Mouse (Mus musculus): ENCODE results near the gene Crhr2. TPM values are rescaled to one million over a fixed set of nuclear protein-coding genes. Genes with fewer than 3 reads are reported as not detected.

The Crhr2 gene
- total RNA-seq, 1 experiment from 2014 or later, result not detected

DNA sequence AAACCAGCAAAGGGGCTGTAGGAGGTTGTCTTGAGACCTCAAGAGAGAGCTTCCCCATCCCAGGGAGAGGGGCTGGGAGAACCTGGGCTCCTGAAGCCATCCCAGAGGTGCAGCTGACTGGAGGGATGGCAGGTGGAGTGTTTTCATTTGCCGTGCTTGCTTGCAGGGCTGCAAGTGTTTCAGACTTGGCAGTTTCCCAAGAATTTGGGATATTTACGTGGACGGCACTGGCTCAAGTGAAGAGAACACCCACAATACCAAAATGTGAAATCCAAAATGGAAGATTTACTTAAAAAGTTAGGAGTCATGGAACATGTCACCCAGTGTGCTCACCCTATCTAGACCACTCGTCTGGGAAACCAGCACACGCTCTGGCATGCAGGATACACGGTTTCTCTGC, 2.2 kb downstream of the Crhr2 start:
- ATAC-seq (replicated peaks; ENCODE audit: insufficient number of reproducible peaks, low FRiP score, low TSS enrichment, poor library complexity, severe bottlenecking), result no peak

DNA sequence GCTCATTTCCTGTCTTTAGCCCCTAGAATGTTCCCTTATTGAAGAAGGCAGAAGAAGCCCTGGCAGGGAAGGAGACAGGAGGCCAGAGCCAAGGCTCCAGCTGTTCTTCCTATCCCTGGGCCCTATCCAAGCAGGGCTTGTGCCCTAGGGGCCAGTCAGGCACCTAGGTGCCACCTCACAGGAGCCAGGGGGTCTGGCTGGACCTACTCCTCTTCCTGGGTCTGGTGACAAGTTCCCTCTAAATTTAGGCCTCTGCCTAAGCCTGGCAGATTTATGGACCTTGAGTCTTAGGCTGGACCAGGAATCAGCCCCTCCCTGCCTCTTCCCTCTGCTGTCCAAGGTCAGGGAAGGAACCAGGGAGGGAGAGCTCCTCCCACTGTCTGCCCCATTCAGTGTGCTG, 4.4 kb downstream of the Crhr2 start:
- no peak for ATAC-seq (replicated peaks; ENCODE audit: insufficient number of reproducible peaks, low FRiP score, low TSS enrichment, poor library complexity, severe bottlenecking)

DNA sequence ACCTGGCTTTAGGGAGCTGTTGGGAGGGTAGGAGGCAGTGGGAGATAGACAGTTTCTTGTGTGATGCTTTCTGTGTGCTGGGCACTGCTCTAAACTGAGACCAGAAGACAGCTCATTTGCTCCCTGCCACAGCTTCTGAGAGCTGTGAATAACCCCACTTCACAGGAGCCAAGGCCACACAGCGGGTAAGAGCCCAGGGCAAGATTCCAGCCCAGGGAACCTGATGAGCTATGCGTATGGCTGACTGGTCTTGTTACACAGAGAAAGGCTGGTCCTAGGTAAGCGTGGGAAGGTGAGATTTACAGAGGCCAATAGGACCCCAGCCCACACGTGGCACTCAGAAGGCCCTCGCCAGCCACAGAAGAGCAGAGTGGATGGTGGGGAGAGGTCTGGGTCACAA, 6.2 kb downstream of the Crhr2 start:
- no peak for ATAC-seq (replicated peaks; ENCODE audit: insufficient number of reproducible peaks, low FRiP score, low TSS enrichment, poor library complexity, severe bottlenecking)

DNA sequence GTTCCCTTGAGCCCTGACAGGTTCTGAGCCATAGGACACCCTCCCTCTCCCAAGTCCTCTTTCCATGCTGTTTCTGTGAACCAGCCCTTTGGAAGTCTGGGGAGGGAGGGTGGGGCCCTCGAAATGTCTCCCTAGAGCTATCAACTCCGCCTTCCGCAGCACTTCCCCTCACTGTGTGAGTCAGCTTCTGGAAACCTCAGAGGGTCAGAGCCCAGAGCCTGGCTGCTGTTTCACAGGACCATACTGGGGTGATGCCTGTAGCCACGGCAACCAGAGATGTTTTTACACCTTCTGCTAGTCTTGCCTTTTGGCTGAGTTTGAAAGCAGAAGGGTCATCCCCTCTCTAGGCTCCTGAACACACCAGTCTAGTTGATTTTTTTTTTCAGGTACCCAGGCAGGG, 9.8 kb downstream of the Crhr2 start:
- ATAC-seq (replicated peaks; ENCODE audit: insufficient number of reproducible peaks, low FRiP score, low TSS enrichment, poor library complexity, severe bottlenecking), result no peak

DNA sequence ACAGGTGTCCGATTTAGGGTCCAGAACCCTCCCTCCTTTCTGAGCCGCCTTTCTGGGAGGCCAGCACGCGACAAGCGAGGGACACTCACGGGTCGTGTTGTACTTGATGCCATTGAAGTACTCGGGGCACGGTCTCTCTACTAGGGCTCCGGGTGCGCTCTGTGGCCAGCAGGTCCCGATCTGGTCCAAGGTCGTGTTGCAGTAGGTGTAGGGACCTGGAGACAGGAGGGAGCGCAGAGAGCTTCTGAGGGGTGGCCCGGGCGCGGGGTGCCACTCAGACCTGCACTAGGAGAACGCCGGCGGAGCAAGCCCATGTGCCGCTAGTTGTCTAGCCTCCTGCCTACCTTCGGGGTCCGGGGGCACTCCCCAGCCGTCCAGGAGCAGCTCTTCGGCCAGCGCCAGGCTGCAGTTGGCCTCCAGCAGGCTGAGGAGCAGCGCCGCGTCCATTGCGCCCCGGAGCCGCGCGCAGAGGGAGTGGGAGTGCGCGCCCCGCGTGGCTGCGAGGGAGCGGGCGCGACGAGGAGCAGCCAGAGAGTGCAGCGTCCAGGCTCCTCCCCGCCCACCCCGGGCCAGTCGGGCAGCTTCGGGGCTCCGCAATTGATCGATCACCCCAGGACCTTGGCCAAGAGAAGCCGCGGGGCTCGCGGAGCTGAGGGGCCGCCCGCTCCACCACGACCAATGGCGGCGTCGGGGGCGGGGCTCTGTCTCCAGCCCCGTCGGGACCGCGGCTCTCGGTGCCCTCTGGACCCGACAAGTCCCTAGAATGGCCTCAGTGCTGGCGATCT, 15.3 kb downstream of the Crhr2 start:
- ATAC-seq (replicated peaks; ENCODE audit: insufficient number of reproducible peaks, low FRiP score, low TSS enrichment, poor library complexity, severe bottlenecking), result no peak

DNA sequence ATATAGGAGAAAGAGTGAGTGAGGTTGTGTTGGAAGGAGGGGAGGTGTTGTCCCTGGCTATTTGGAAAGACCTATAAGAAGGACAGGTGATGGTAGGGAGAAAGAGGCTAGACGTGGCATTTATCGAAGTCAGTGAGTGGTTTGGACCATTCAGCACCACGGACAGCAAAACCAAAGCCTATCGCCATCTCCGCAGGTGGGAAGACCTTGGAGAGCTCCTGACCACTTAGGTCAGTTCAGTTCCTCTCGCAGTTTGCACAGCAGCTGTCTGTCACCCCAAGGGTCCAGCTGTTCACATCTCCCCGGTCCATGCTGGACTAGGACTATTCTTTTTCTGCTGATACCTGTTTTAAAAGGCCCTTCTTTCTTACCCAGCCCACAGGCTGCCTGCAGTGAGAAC, 24.5 kb downstream of the Crhr2 start:
- no peak for ATAC-seq (replicated peaks; ENCODE audit: insufficient number of reproducible peaks, low FRiP score, low TSS enrichment, poor library complexity, severe bottlenecking)

DNA sequence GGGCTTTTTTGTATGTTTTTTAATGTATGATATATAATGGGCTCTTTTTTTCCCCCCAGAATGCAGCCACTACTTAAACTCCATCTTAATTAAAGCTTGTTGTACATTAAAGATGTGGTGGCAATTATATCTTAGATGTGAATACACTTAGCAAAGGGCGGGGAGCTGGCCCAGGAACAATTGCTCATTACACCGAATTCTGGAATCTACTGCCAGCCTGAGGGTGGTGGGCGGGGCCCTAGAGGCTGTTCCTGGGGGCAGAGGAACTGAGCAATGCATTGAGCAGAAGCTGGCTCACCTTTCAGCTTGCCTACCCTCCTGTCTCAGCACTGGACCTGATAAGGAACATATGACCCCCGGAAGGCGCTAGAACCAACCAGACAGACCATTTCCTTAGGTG, 34.2 kb downstream of the Crhr2 start:
- no peak for ATAC-seq (replicated peaks; ENCODE audit: insufficient number of reproducible peaks, low FRiP score, low TSS enrichment, poor library complexity, severe bottlenecking)

DNA sequence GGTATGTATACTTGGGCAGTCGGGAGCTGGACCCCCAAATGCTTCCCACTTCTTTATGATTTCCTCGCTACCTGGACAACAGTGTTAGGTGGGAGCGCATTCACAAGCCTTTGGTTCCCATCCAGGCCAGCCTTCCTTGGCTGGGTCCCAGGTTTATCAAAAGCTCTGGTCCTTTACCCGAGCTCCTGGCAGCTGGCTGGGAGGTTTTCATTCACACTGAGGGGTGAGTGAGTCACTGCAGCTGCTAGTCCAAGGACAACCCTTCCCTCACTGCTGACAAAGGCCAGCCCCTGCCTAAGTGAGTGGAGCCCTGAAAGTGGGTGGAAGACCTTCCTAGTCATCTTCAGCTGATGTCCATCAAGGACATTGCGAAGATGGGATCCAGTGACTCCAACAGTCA, 34.8 kb downstream of the Crhr2 start:
- no peak for ATAC-seq (replicated peaks; ENCODE audit: insufficient number of reproducible peaks, low FRiP score, low TSS enrichment, poor library complexity, severe bottlenecking)

DNA sequence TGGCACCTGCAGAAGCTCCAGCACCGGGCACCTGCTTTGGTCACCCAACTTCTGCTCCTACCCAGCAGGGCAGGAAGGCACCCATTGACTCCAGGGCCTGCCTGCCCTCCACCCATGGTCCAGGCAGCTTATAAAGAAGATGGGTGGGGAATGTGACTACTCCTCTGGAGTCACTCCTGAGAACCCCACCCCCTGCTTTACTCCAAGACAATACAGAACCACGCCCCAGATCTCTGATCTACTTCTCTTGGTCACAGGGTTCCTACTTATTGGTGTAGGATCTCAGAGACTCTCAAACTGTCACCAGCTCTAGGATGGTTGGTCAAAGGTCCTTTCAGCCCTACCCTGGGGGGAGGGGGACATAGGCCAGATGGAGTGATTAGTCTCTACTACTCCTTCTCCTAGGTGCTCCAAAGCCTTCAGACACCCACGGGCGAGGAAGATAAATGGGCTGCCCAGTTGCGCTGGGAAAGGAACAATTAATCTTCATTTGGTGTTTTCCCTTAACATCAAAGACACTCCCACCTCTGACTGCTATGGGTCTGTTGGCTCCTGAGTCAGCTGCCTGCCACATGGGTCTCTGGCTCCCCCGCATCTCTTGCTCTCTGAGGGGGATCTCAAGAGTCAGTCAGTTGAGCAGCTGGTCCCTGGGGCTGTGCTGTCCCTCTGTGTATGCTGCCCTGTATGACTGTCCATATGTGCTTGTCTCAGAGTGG, 39.2 kb downstream of the Crhr2 start:
- ATAC-seq (replicated peaks; ENCODE audit: insufficient number of reproducible peaks, low FRiP score, low TSS enrichment, poor library complexity, severe bottlenecking), result no peak

DNA sequence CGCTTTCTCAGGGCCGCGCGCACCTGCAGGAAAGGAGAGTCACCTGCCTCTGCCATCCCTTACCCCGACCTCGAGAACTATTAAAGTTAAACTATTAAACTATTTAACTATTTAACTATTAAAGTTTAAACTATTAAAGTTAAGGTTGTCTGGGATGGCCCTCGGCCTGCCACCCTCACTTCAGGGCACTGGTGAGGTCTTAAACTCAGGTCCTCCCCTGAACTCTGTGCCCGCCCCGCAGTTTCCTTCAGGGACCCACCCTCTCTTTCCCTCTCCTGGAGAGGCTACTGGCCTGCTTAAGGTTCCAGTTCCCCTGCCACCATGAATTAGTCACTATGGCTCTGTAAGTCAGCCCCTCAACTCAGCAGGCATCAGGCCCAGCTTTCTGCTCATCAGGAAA, 41.4 kb downstream of the Crhr2 start:
- ATAC-seq (replicated peaks; ENCODE audit: insufficient number of reproducible peaks, low FRiP score, low TSS enrichment, poor library complexity, severe bottlenecking), result no peak

DNA sequence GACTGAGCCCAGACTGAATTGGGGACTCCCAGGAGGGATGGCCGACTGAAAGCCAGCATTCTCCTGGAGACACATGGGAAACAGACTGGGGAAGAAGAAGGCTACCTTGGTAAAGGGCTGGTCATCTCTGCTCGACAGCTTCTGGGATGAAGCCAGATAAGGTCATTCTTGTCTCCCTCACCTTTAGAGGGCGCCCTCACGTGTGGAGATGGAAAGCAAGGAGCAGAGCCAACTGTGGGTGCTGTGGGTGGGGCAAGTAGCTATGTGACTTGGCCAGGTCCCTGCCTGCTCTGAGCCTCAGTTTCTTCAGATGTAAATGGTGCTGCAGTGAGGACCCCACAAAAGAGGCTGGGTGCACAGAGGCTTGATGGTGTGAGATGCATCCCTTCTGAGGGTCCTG, 42.2 kb downstream of the Crhr2 start:
- no peak for ATAC-seq (replicated peaks; ENCODE audit: insufficient number of reproducible peaks, low FRiP score, low TSS enrichment, poor library complexity, severe bottlenecking)

DNA sequence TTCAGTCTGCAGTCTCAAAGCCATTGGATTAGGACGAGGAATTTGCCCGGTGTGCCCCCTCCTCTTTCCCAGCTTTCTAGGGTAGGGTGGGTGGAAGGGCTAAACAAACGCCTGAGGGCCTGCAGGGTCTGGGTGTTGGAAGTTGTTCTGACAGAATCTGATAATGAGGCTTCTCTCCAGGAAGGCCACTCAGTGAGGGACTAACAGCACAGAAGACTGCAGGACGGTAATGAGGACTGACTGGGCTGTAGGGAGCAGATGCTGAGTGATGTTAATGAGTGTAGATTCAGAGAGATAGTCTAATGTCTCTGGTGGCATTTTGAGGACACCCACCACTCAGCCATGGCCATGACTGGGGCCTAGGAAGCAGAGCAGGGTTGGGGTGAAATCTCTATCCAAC, 45.5 kb downstream of the Crhr2 start:
- ATAC-seq (replicated peaks; ENCODE audit: insufficient number of reproducible peaks, low FRiP score, low TSS enrichment, poor library complexity, severe bottlenecking), result no peak

DNA sequence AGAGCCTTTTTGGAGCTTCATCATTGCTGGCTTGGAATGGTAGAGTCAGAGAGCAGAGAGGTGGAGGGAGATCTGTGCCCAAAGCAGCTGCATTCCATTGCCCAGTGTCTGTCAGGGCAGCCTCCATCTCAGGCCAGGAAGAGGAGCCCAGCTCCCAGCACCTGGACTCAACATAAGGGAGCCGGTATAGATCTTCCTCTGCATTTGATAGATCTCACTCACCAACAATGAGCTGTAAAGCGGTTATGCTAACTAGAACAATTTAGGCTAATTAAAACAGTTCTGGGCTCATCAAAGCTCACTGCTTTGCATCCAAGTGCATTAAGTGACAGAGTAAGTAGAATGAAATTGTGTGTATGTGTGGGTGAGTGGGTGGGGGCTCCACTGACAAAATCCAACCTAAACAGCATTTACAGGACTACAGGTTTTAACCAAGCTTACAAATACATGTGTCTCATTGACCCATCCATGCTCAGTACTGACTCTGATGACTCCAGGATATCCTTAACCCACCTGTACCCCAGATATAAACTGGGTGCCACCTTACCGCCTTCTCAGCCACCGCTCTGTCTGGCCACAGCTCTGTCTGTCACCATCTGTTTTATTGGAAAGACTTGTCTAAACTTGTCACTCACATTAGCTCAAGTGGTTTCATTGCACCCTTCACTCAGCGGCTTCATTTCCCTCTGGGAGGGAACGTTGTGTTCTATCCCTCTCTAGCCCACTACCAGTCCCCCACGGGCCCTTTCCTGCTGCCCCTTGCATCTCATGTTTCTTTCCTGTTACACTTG, 50.4 kb downstream of the Crhr2 start:
- no peak for ATAC-seq (replicated peaks; ENCODE audit: insufficient number of reproducible peaks, low FRiP score, low TSS enrichment, poor library complexity, severe bottlenecking)

DNA sequence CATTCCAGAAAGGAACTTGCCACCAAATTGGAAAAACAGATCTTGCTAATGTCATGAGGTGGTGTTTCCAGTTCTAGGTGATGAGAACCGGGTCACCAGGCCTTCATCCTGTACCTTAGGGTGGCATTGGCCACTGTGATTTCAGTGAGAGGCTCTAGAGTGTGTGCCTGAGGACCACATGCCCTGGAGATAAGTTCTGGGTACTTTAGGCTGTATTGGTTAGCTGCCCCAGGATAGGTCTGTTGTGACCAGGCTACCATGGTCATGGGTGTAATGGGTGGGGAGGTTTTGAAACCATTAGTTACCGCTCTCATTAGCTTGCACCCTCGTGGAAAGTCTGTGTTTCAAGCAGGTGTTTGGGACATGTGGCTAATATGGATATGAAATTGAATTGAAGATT, 51.4 kb downstream of the Crhr2 start:
- no peak for ATAC-seq (replicated peaks; ENCODE audit: insufficient number of reproducible peaks, low FRiP score, low TSS enrichment, poor library complexity, severe bottlenecking)

DNA sequence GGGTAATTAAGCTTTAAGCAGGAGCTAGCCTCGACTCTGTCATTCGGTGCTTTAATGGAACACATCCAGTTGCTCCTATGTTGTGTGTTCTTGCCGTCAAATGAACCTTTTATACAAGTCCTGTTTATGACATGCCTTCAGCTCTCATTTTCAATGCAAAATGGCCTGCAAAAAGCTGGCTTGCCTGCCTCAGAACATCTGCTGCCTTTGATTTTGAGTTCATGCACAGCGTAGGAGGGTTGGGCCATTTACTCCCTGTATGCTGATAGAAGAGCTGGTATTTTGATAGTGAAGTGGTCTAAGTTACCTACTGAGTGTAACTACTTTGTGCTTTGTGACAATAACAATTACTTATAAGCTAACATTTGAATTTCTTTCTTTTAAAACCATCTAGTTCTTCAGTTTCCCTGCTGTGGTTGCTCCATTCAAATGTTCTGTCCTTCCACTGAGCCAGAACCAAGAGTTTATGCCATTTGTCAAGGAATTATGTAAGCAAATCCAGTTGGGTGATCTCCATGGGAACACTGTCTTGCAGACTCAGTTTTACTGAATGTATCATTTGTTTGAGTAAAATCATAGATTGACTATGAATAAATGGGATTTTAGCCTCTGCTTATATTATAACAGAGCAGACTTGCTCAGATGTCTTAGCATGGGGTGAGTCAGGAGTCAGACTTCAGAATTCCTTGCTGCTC, 56.1 kb downstream of the Crhr2 start:
- ATAC-seq (replicated peaks; ENCODE audit: insufficient number of reproducible peaks, low FRiP score, low TSS enrichment, poor library complexity, severe bottlenecking), result no peak

DNA sequence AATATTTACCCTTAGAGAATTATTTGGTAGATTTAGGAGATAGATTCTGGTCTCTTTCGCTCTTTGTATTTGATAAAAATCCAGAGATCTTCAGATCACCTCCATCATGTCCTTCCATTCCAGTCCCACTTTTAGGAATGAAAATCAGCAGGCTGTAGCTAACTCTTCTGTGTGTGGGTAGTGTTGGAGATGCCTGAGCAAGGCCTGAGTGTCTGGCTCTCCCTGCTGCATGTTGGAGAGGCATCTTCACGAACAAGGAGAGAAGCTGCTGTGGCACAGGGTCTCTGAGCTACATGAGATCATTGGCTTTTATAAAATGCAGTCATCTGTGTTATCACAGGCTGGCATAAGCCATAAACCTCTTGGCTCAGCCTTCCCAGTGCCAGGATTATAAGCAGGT, 66.9 kb downstream of the Crhr2 start:
- ATAC-seq (replicated peaks; ENCODE audit: insufficient number of reproducible peaks, low FRiP score, low TSS enrichment, poor library complexity, severe bottlenecking), result no peak

DNA sequence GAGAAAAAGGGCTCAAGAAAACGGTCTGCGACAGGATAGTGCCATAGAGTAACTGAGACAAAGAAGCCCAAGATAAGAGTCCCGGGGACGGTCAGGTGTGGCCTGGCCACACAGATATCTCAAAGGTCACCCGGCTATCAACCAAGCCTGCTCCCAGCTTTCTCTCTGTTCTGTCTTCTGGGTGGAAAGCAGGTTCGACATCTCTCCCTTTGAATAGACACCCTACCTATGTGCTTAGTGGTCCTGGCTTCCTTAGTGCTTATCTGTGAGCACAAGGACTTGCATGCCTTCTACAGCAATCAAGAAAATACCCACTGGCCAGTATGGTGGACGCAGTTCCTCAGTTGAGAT, 68.4 kb downstream of the Crhr2 start:
- no peak for ATAC-seq (replicated peaks; ENCODE audit: insufficient number of reproducible peaks, low FRiP score, low TSS enrichment, poor library complexity, severe bottlenecking)

DNA sequence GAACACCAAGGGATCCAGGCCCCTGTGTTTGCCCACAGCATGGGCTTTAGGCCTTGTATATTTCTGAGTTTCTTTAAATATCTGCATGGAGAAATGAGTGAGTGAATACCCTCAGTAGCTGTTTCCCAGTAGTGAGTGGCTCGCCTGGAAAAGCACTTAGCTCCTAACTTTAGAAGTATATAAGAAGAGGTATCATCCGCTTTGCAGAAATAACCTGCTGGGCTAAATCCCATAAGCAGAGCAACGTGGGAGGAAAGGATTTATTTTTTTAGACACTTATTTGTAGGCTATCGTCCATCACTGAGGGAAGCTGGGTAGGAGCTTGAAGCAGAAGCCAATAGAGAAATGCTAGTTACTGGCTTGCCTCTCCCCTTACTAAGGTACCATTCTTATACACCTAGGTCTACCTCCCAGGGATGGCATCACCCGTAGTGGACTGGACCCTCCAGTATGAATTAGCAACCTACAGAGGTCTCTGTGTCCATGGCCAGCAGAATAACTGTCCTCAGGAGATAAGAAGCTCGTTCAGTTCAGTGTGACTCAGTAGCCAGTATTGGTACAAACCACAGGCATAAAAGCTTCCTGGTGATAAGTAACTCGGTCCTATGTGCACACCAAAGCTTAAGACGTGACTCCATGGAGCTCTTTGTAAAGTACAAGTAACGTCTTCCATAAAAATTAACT, 68.9 kb downstream of the Crhr2 start:
- ATAC-seq (replicated peaks; ENCODE audit: insufficient number of reproducible peaks, low FRiP score, low TSS enrichment, poor library complexity, severe bottlenecking), result no peak

DNA sequence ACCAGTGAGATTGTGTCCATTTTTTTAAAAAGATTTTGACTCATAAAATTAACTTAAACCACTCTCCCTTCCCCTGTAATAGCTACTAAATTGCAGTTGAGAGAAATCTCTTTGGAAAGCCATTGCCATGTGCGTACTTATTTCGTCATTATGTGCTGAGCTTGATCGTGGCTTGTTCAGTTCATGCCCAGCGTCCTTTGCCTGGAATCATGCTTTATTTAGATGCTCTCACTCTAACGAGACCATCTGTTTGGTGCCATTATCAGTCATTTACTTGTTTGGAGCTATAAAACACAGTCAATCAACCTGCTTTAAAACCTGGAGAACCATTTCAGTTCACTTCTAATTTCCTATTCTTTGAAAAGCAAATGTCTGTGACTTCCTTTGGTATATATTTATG, 70.6 kb downstream of the Crhr2 start:
- no peak for ATAC-seq (replicated peaks; ENCODE audit: insufficient number of reproducible peaks, low FRiP score, low TSS enrichment, poor library complexity, severe bottlenecking)

Measured in monocyte, adult 5-6 weeks (primary cell).